In genomic region chr4:141574789-141575702, GRCm38 (mm10) we compare ENCODE assay signal across 8 mouse cellular contexts. TPM values are rescaled to one million over a fixed set of nuclear protein-coding genes. Genes with fewer than 3 reads are reported as not detected.
DNase-seq lines count a peak whose midpoint lies in the region; ATAC-seq and TF ChIP-seq lines count a peak whose summit lies in the region.

No protein-coding gene starts in this region.

- peak; percentile 82 for TF ChIP-seq CTCF in G1E (IDR thresholded peaks at IDR 0.05; ENCODE audit: low read depth, low read length)
- TF ChIP-seq CTCF in lung, postnatal 0 days (IDR thresholded peaks at IDR 0.05) = peak; percentile 94

- no peak overlapping the region for H3K4me3 ChIP-seq in G1E (ENCODE audit: low read depth, low read length)
- H3K4me3 ChIP-seq in forebrain, embryonic 15.5 days = no peak overlapping the region
- no peak overlapping the region for H3K4me3 ChIP-seq in lung, postnatal 0 days (ENCODE audit: low read depth, low read length)

- H3K4me2 ChIP-seq in forebrain, embryonic 15.5 days (replicated peaks) = no peak overlapping the region; the same call in 1 of the 2 replicates
- H3K4me2 ChIP-seq in lung, postnatal 0 days (replicated peaks; ENCODE audit: low read depth, low read length) = no peak overlapping the region

- H3K9me3 ChIP-seq in G1E (replicated peaks) = no peaks in the 10 kb centered on the region
- H3K9me3 ChIP-seq in forebrain, embryonic 15.5 days = no peaks in the 10 kb centered on the region
- no peaks in the 10 kb centered on the region for H3K9me3 ChIP-seq in lung, postnatal 0 days (ENCODE audit: low read length)

- peak; percentile 61 for DNase-seq in G1E (ENCODE audit: low spot score)
- peak; percentile 69 for DNase-seq in cerebellum, adult 11 months
- peak; percentile 89 to 93 for DNase-seq in heart, postnatal 36 days
- peak; percentile 62 to 79 for DNase-seq in layer of hippocampus, adult 8-10 months (ENCODE audit: low spot score in 2 of 2)
- DNase-seq in lung, postnatal 0 days (ENCODE audit: low spot score) = peak; percentile 97
- peak; percentile 82 for DNase-seq in ovary, postnatal 36 days (ENCODE audit: low spot score)
- DNase-seq in thymus, postnatal 10 days (ENCODE audit: low spot score in 2 of 2) = peak; percentile 64 to 93

- intact Hi-C loops in heart, postnatal 36 days (cut with DNase I) = loop anchor here (1.0 to 5.0 kb wide), 4 partner anchors 38 to 171 kb away; partner anchors contain the start of gene Spen

- H3K9ac ChIP-seq in forebrain, embryonic 15.5 days (replicated peaks) = no peak overlapping the region; the same call in 1 of the 2 replicates
- no peak overlapping the region for H3K9ac ChIP-seq in lung, postnatal 0 days (replicated peaks; ENCODE audit: low read depth)

- ATAC-seq in G1E (ENCODE audit: extremely low read depth, insufficient number of reproducible peaks, low FRiP score, poor library complexity, severe bottlenecking) = no peak
- peak; percentile 60 for ATAC-seq in forebrain, embryonic 15.5 days (replicated peaks)
- peak; percentile 71 for ATAC-seq in lung, postnatal 0 days

- H3K4me1 ChIP-seq in G1E (ENCODE audit: insufficient read depth, low read depth, low read length) = no peaks in the 10 kb centered on the region
- peaks cover 4% of the 10 kb centered on the region; the same call in 1 of the 2 replicates for H3K4me1 ChIP-seq in forebrain, embryonic 15.5 days
- peaks cover 14% of the 10 kb centered on the region for H3K4me1 ChIP-seq in lung, postnatal 0 days (ENCODE audit: insufficient read depth, low read depth, low read length)

- no peaks in the 10 kb centered on the region for H3K36me3 ChIP-seq in G1E (replicated peaks)
- no peaks in the 10 kb centered on the region for H3K36me3 ChIP-seq in forebrain, embryonic 15.5 days
- no peaks in the 10 kb centered on the region for H3K36me3 ChIP-seq in lung, postnatal 0 days (ENCODE audit: insufficient read depth, low read length)

- H3K27me3 ChIP-seq in G1E (ENCODE audit: insufficient read depth, low read length) = peaks cover 27% of the 10 kb centered on the region
- no peaks in the 10 kb centered on the region for H3K27me3 ChIP-seq in forebrain, embryonic 15.5 days
- no peaks in the 10 kb centered on the region for H3K27me3 ChIP-seq in lung, postnatal 0 days (replicated peaks; ENCODE audit: insufficient read depth, low read length)

- no peak overlapping the region for H3K27ac ChIP-seq in forebrain, embryonic 15.5 days (replicated peaks)
- H3K27ac ChIP-seq in lung, postnatal 0 days (ENCODE audit: low read length) = peak overlapping the region; percentile 96

- peak; percentile 93 for TF ChIP-seq EP300 in lung, postnatal 0 days (IDR thresholded peaks at IDR 0.05)

- 38% methylated on average over 27 of the region's 27 CpGs for WGBS in forebrain, embryonic 15.5 days
- WGBS in lung, postnatal 0 days = 28% methylated on average over 27 of the region's 27 CpGs

RNA-seq across cellular contexts. Expression of gene Fblim1, which starts 30.9 kb away (rescaled TPM):
- total RNA-seq in G1E (2014; fragmentation: Nextera tagmentation) = not detected in 2 replicates
- total RNA-seq in G1E (2017) = 0.11 TPM in 1 of 2 replicates, not detected in the other
- not detected in 2 replicates for polyA plus RNA-seq in G1E (2012)
- polyA plus RNA-seq in forebrain, embryonic 15.5 days (2015; fragmentation: Nextera tagmentation; extraction: Ambion mirVana) = 17.4 and 22.6 TPM in 2 replicates
- total RNA-seq in heart, postnatal 36 days (2021) = 100 to 1,000 TPM; 231 to 294 TPM
- total RNA-seq in layer of hippocampus, adult 8-10 months (2022) = 1 to 10 TPM in 2 of 4 experiments, under 1 TPM in 2; 0.39 to 4.4 (median 1.9) TPM
- 52.3 and 57.5 TPM in 2 replicates for polyA plus RNA-seq in lung, postnatal 0 days (2015; fragmentation: Nextera tagmentation; extraction: Ambion mirVana)

RNA-seq across cellular contexts. Expression of gene Spen, which starts 36.6 kb away (rescaled TPM):
- total RNA-seq in G1E (2014; fragmentation: Nextera tagmentation) (100 and 118 TPM in 2 replicates), G1E (2017) (19.2 and 21.4 TPM in 2 replicates)
- polyA plus RNA-seq in G1E (2012) = 149 and 188 TPM in 2 replicates
- 18.5 and 18.9 TPM in 2 replicates for polyA plus RNA-seq in forebrain, embryonic 15.5 days (2015; fragmentation: Nextera tagmentation; extraction: Ambion mirVana)
- total RNA-seq in heart, postnatal 36 days (2021) = 10 to 100 TPM; 31.1 to 32.4 TPM
- total RNA-seq in layer of hippocampus, adult 8-10 months (2022) = 10 to 100 TPM; 59.2 to 67.9 (median 66.9) TPM
- 5.7 and 8.8 TPM in 2 replicates for polyA plus RNA-seq in lung, postnatal 0 days (2015; fragmentation: Nextera tagmentation; extraction: Ambion mirVana)

RNA-seq across cellular contexts. Expression of gene Tmem82, which starts 43.4 kb away (rescaled TPM):
- total RNA-seq in G1E (2014; fragmentation: Nextera tagmentation) (not detected in 2 replicates), G1E (2017) (0.11 TPM in 1 of 2 replicates, not detected in the other)
- not detected in 2 replicates for polyA plus RNA-seq in G1E (2012)
- polyA plus RNA-seq in forebrain, embryonic 15.5 days (2015; fragmentation: Nextera tagmentation; extraction: Ambion mirVana) = 0.17 TPM in 2 replicates
- 10 to 100 TPM; 26.1 to 29.2 TPM for total RNA-seq in heart, postnatal 36 days (2021)
- under 1 TPM; 0.47 to 0.87 (median 0.54) TPM for total RNA-seq in layer of hippocampus, adult 8-10 months (2022)
- polyA plus RNA-seq in lung, postnatal 0 days (2015; fragmentation: Nextera tagmentation; extraction: Ambion mirVana) = 3.5 and 3.6 TPM in 2 replicates

RNA-seq across cellular contexts. Expression of gene Slc25a34, which starts 48.6 kb away (rescaled TPM):
- total RNA-seq in G1E (2014; fragmentation: Nextera tagmentation) = not detected in 2 replicates
- 0.12 and 0.16 TPM in 2 replicates for total RNA-seq in G1E (2017)
- polyA plus RNA-seq in G1E (2012) = not detected in 2 replicates
- polyA plus RNA-seq in forebrain, embryonic 15.5 days (2015; fragmentation: Nextera tagmentation; extraction: Ambion mirVana) = 0.06 and 0.14 TPM in 2 replicates
- 100 to 1,000 TPM; 160 to 170 TPM for total RNA-seq in heart, postnatal 36 days (2021)
- total RNA-seq in layer of hippocampus, adult 8-10 months (2022) = 1 to 10 TPM; 2.9 to 4.5 (median 3.8) TPM
- 1.1 and 1.2 TPM in 2 replicates for polyA plus RNA-seq in lung, postnatal 0 days (2015; fragmentation: Nextera tagmentation; extraction: Ambion mirVana)

Comparison
In these comparisons a context has a peak if more than half of its experiments do, and no peak if none do; other contexts are left out.
1. RNA of gene Fblim1, which starts 30.9 kb away (total RNA-seq): 231 to 294 TPM in heart, postnatal 36 days; 0.39 to 4.4 TPM in layer of hippocampus, adult 8-10 months and 0.11 TPM in G1E; every median in the first group is over 10 times any median in the second.
2. RNA of gene Tmem82, which starts 43.4 kb away (total RNA-seq): 26.1 to 29.2 TPM in heart, postnatal 36 days; 0.47 to 0.87 TPM in layer of hippocampus, adult 8-10 months and 0.11 TPM in G1E; every median in the first group is over 10 times any median in the second.
3. Peak in every context shown above with its lines, with median percentiles within 50 percentile points of each other: DNase-seq.